Mouse (Mus musculus): Measurements from ENCODE around the gene Nrxn3.

The Nrxn3 gene

GRCm38 (mm10) chr12:90281236-90281635, 1558.6 kb downstream of the Nrxn3 start:
- Histone ChIP-seq H3K27me3 (ENCODE audit: control insufficient read depth, insufficient read depth, low read length, poor library complexity, severe bottlenecking) (no peaks in the 10 kb centered on the region), H3K36me3 (ENCODE audit: control insufficient read depth, insufficient read depth, low read length, poor library complexity, severe bottlenecking) (no peaks in the 10 kb centered on the region)
- DNase-seq (ENCODE audit: low read depth, low spot score), result no peak

- Histone ChIP-seq H3K27me3 (ENCODE audit: control insufficient read depth, insufficient read depth, low read length, poor library complexity, severe bottlenecking) (no peaks in the 10 kb centered on the region), H3K36me3 (ENCODE audit: control insufficient read depth, insufficient read depth, low read length, poor library complexity, severe bottlenecking) (no peaks in the 10 kb centered on the region)
- DNase-seq (ENCODE audit: low read depth, low spot score), result no peak
Observed at GRCm38 (mm10) chr12:90283022-90283421, 1560.3 kb downstream of the Nrxn3 start.

GRCm38 (mm10) chr12:90302671-90303070, 1580.0 kb downstream of the Nrxn3 start:
- H3K36me3 ChIP-seq (ENCODE audit: control insufficient read depth, insufficient read depth, low read length, poor library complexity, severe bottlenecking), result no peaks in the 10 kb centered on the region
- no peak for DNase-seq (ENCODE audit: low read depth, low spot score)
- no peaks in the 10 kb centered on the region for H3K27me3 ChIP-seq (ENCODE audit: control insufficient read depth, insufficient read depth, low read length, poor library complexity, severe bottlenecking)

GRCm38 (mm10) chr12:90331806-90332205, 1609.1 kb downstream of the Nrxn3 start:
- H3K36me3 ChIP-seq (ENCODE audit: control insufficient read depth, insufficient read depth, low read length, poor library complexity, severe bottlenecking), result no peaks in the 10 kb centered on the region
- no peaks in the 10 kb centered on the region for H3K27me3 ChIP-seq (ENCODE audit: control insufficient read depth, insufficient read depth, low read length, poor library complexity, severe bottlenecking)
- no peak for DNase-seq (ENCODE audit: low read depth, low spot score)

- no peak for DNase-seq (ENCODE audit: low read depth, low spot score)
- no peaks in the 10 kb centered on the region for H3K36me3 ChIP-seq (ENCODE audit: control insufficient read depth, insufficient read depth, low read length, poor library complexity, severe bottlenecking)
- no peaks in the 10 kb centered on the region for H3K27me3 ChIP-seq (ENCODE audit: control insufficient read depth, insufficient read depth, low read length, poor library complexity, severe bottlenecking)
Observed at GRCm38 (mm10) chr12:90332459-90332858, 1609.8 kb downstream of the Nrxn3 start.

GRCm38 (mm10) chr12:90337496-90338228, 1615.0 kb downstream of the Nrxn3 start:
- no peaks in the 10 kb centered on the region for H3K27me3 ChIP-seq (ENCODE audit: control insufficient read depth, insufficient read depth, low read length, poor library complexity, severe bottlenecking)
- no peak for DNase-seq (ENCODE audit: low read depth, low spot score)
- no peaks in the 10 kb centered on the region for H3K36me3 ChIP-seq (ENCODE audit: control insufficient read depth, insufficient read depth, low read length, poor library complexity, severe bottlenecking)

GRCm38 (mm10) chr12:90338229-90338557, 1615.5 kb downstream of the Nrxn3 start:
- DNase-seq (ENCODE audit: low read depth, low spot score), result no peak
- no peaks in the 10 kb centered on the region for H3K27me3 ChIP-seq (ENCODE audit: control insufficient read depth, insufficient read depth, low read length, poor library complexity, severe bottlenecking)
- no peaks in the 10 kb centered on the region for H3K36me3 ChIP-seq (ENCODE audit: control insufficient read depth, insufficient read depth, low read length, poor library complexity, severe bottlenecking)
